Mouse (Mus musculus) ZHBTc4 (cell line): ENCODE data around the gene Adamts20.
A peak's percentile ranks its signal among the peaks of the same experiment; 100 is the strongest.

Source experiments
- DNase-seq: peaks from one replicate; pipeline ENCODE4 v3.0.0-alpha.2; 2011; ENCODE audit warnings: low read depth, low spot score

Gene Adamts20

GRCm38 (mm10) chr15:94344317-94344716 is 120.9 kb downstream of the Adamts20 start:
- DNase-seq, result peak; percentile 54

GRCm38 (mm10) chr15:94342365-94342764 is 122.9 kb downstream of the Adamts20 start:
- DNase-seq, result peak; percentile 71

GRCm38 (mm10) chr15:94339011-94339410 is 126.2 kb downstream of the Adamts20 start:
- DNase-seq, result no peak

GRCm38 (mm10) chr15:94334586-94334985 is 130.6 kb downstream of the Adamts20 start:
- DNase-seq, result no peak

GRCm38 (mm10) chr15:94326626-94327025 is 138.6 kb downstream of the Adamts20 start:
- DNase-seq, result no peak

- DNase-seq, result no peak
Measured at GRCm38 (mm10) chr15:94325509-94326181, 139.6 kb downstream of the Adamts20 start.

GRCm38 (mm10) chr15:94316171-94316570 is 149.0 kb downstream of the Adamts20 start:
- no peak for DNase-seq

- DNase-seq, result no peak
Measured at GRCm38 (mm10) chr15:94309689-94310088, 155.5 kb downstream of the Adamts20 start.

- DNase-seq, result no peak
Measured at GRCm38 (mm10) chr15:94307888-94308287, 157.3 kb downstream of the Adamts20 start.

- DNase-seq, result no peak
Measured at GRCm38 (mm10) chr15:94303151-94303550, 162.1 kb downstream of the Adamts20 start.

GRCm38 (mm10) chr15:94294084-94294483 is 171.1 kb downstream of the Adamts20 start:
- no peak for DNase-seq

- DNase-seq, result no peak
Measured at GRCm38 (mm10) chr15:94288015-94288414, 177.2 kb downstream of the Adamts20 start.

GRCm38 (mm10) chr15:94287495-94287894 is 177.7 kb downstream of the Adamts20 start:
- DNase-seq, result no peak

GRCm38 (mm10) chr15:94276418-94276817 is 188.8 kb downstream of the Adamts20 start:
- no peak for DNase-seq

- peak; percentile 72 for DNase-seq
Measured at GRCm38 (mm10) chr15:94265630-94266029, 199.6 kb downstream of the Adamts20 start.

GRCm38 (mm10) chr15:94264497-94264879 is 200.7 kb downstream of the Adamts20 start:
- no peak for DNase-seq

- DNase-seq, result no peak
Measured at GRCm38 (mm10) chr15:94263866-94264496, 201.2 kb downstream of the Adamts20 start.

GRCm38 (mm10) chr15:94263241-94263640 is 202.0 kb downstream of the Adamts20 start:
- DNase-seq, result no peak

GRCm38 (mm10) chr15:94259497-94259896 is 205.7 kb downstream of the Adamts20 start:
- no peak for DNase-seq

- no peak for DNase-seq
Measured at GRCm38 (mm10) chr15:94255538-94255937, 209.7 kb downstream of the Adamts20 start.

- no peak for DNase-seq
Measured at GRCm38 (mm10) chr15:94254861-94255516, 210.2 kb downstream of the Adamts20 start.

- no peak for DNase-seq
Measured at GRCm38 (mm10) chr15:94254091-94254860, 210.9 kb downstream of the Adamts20 start.
